Mouse (Mus musculus) hindbrain, embryonic 10.5 days (tissue): ENCODE results near the gene Xylt1. TPM values are rescaled to one million over a fixed set of nuclear protein-coding genes. Genes with fewer than 3 reads are reported as not detected.
A peak's percentile ranks its signal among the peaks of the same experiment; 100 is the strongest.

Experiments used
- DNase-seq: peaks from one replicate; pipeline ENCODE4 v3.0.0-alpha.2; 2017; ENCODE audit warnings: low spot score
- H3K27ac ChIP-seq: fragments of 300-500 bp; sonication (generic); 2 replicates; pipeline ENCODE4 v1.5.1; 2016; ENCODE audit warnings: mild to moderate bottlenecking, moderate library complexity
- H3K27me3 ChIP-seq: fragments of 300-500 bp; sonication (generic); 2 replicates; pipeline ENCODE4 v1.6.1; 2016; ENCODE audit warnings: mild to moderate bottlenecking; ENCODE audit not compliant: poor library complexity, insufficient read depth, severe bottlenecking
- H3K36me3 ChIP-seq: fragments of 300-500 bp; sonication (generic); 2 replicates; pipeline ENCODE4 v1.6.1; 2016; ENCODE audit warnings: mild to moderate bottlenecking, moderate library complexity
- H3K4me1 ChIP-seq: fragments of 300-500 bp; sonication (generic); replicated peaks from 2 replicates; pipeline ENCODE4 v1.6.1; 2016; ENCODE audit warnings: mild to moderate bottlenecking
- H3K4me3 ChIP-seq: fragments of 300-500 bp; sonication (generic); 2 replicates; pipeline ENCODE4 v1.5.1; 2016; ENCODE audit warnings: mild to moderate bottlenecking, moderate library complexity
- H3K9me3 ChIP-seq: fragments of 300-500 bp; sonication (generic); 2 replicates; pipeline ENCODE4 v1.6.1; 2016; ENCODE audit warnings: mild to moderate bottlenecking, moderate library complexity
- WGBS: fragments of 180-500 bp; shearing (Covaris S2); methylation state at CpG from one replicate; pipeline ENCODE4 v1.1.7; 2016; 5-methylcytosine and 5-hydroxymethylcytosine counted together
- polyA plus RNA-seq: library from polyadenylated mRNA; unstranded; fragments of >200 nt; fragmentation: Nextera tagmentation; extraction: Ambion mirVana; gene quantifications from 2 replicates; pipeline ENCODE4 v1.2.1, GENCODE M21; 2016

Xylt1 gene
- polyA plus RNA-seq, 1 experiment from 2014 or later: 1.4 TPM

DNA sequence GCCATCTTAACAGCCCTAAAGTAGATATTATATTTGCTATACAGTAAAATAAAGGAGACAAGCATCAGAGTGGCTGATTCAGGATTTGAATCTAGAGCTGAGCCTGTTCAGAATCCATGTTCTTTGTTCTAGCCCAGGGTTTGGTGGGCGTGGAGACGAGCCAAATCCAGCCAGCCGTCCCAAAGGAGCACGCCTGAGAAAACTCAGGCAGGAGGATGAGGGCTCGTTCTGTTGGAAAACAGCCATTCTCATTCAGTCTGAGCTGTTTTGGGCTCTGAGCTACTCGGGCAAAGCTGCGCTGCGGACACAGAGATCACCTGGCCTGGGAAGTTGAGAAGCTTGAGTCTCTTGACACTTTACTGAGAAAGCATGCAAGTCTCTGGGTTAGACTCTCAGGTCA, 115.0 kb downstream of the Xylt1 start:
- H3K27me3 ChIP-seq: no peaks in the 10 kb centered on the region
- WGBS: 83% methylated on average over 8 of the region's 8 CpGs
- no peaks in the 10 kb centered on the region for H3K9me3 ChIP-seq
- no peak overlapping the region for H3K27ac ChIP-seq
- H3K4me1 ChIP-seq: peaks cover 16% of the 10 kb centered on the region
- H3K4me3 ChIP-seq: no peak overlapping the region
- DNase-seq: no peak
- no peaks in the 10 kb centered on the region for H3K36me3 ChIP-seq

GRCm38 (mm10) chr7:117498173-117498572, 117.4 kb downstream of the Xylt1 start:
- no peak overlapping the region for H3K4me3 ChIP-seq
- no peak for DNase-seq
- peaks cover 3% of the 10 kb centered on the region; the same call in 1 of the 2 replicates for H3K9me3 ChIP-seq
- H3K27me3 ChIP-seq: no peaks in the 10 kb centered on the region
- no peak overlapping the region for H3K27ac ChIP-seq
- 75% methylated on average over 2 of the region's 2 CpGs for WGBS
- peaks cover 6% of the 10 kb centered on the region; the same call in 1 of the 2 replicates for H3K4me1 ChIP-seq
- no peaks in the 10 kb centered on the region for H3K36me3 ChIP-seq

DNA sequence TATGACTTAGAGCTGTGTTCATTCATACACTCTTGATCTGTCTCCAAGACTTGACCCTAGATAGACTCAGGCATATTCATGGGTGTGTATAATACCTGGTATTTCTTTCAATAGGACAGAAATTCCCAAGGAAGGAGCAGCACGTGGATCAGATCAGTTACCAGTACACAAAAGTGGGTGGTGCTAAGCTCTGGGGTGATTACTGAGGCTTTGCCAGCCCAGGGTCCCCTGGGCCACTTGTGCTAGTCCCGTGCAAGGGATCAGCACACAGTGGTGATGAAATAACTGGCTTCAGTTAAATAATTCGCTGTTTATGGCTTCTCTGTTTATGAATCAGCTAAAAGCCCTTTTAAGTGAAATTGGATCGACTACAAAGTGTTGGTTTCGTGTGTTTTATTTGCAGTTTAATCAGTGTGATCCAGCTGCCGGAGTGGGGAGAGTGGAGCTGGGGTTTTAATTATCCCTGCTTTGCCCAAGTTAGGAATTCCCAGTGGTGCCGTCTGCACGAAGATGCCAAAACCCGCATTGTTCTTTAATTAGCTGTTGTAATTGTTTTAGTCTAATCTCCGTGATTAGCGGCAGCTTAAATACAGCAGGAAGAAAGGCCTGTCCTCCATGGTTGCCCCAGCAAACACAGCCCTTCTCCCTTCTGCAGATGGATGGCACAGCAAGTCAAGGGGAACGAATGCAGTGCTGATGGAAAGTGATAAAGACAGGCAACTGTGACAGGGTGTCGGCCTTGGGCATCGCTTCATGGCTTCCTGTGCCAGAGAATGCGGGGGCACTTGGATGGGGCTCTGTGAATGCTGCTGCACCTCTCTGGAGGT, 120.8 kb downstream of the Xylt1 start:
- no peaks in the 10 kb centered on the region for H3K27me3 ChIP-seq
- no peaks in the 10 kb centered on the region for H3K36me3 ChIP-seq
- H3K4me1 ChIP-seq: no peaks in the 10 kb centered on the region
- H3K4me3 ChIP-seq: no peak overlapping the region
- no peak overlapping the region for H3K27ac ChIP-seq
- DNase-seq: no peak
- WGBS: 89% methylated on average over 15 of the region's 15 CpGs
- peaks cover 3% of the 10 kb centered on the region; the same call in 1 of the 2 replicates for H3K9me3 ChIP-seq

DNA sequence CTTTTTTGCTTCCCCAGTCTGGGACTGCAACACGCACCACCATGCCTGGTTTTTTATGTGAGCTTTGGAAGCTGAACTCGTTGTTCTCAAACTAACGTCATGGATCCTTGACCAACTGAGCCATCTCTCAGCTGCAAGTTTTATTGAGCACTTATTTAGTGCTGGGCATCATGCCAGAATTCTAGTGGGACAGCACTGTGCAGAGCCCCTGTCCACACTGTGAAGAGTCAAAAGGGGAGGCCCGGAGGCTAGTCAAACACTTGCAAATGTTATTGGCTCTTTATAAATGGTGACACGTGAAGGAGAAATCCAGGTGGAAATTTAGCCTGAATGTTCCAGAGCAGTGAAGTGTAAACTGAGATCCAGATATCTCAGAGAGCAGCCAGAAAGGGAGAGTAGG, 121.6 kb downstream of the Xylt1 start:
- Histone ChIP-seq H3K4me1 (no peaks in the 10 kb centered on the region), H3K27me3 (no peaks in the 10 kb centered on the region), H3K27ac (no peak overlapping the region), H3K9me3 (peaks cover 3% of the 10 kb centered on the region; the same call in 1 of the 2 replicates), H3K36me3 (no peaks in the 10 kb centered on the region), H3K4me3 (no peak overlapping the region)
- 93% methylated on average over 5 of the region's 5 CpGs for WGBS
- no peak for DNase-seq

DNA sequence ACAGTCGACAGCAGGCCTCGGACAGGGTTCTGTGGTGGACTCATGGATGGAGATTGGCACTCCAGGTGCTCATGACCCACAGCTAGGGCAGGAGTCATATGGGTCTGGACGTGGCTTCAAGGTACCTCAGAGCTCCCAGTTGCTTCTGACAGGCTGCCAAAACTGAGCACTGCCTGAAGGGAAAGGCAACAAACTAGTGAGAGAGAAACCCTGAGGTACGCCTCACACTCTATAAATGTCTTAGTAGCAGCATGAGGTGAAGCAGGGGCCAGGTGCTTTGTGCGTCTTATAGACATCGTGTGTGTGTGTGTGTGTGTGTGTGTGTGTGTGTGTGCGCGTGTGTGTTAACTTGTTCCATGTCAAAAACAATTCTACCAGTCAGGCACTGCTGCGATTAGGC, 122.9 kb downstream of the Xylt1 start:
- H3K27ac ChIP-seq: no peak overlapping the region
- peaks cover 3% of the 10 kb centered on the region; the same call in 1 of the 2 replicates for H3K9me3 ChIP-seq
- no peaks in the 10 kb centered on the region for H3K27me3 ChIP-seq
- H3K4me3 ChIP-seq: no peak overlapping the region
- no peak for DNase-seq
- 90% methylated on average over 9 of the region's 9 CpGs for WGBS
- H3K36me3 ChIP-seq: no peaks in the 10 kb centered on the region
- H3K4me1 ChIP-seq: peaks cover 9% of the 10 kb centered on the region

DNA sequence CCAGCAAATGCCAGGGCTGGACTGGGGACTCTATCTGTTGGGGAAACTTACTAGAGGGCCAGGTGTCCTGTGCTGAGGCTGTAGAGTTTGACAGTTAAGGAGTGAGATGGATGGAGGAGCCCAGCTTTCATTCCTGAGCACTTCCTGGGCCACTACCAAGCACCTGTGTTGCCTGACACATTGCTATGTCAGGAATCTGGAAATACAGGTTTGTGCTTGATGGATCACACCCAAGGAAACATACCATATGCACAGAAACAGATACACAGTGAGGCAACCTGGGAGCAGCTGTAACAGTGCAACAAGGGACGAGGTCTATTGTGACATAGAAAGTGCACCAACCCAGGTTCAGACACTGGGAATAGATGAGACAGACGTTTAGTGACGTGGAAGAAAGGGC, 125.0 kb downstream of the Xylt1 start:
- Histone ChIP-seq H3K27ac (no peak overlapping the region), H3K27me3 (no peaks in the 10 kb centered on the region), H3K4me3 (no peak overlapping the region), H3K9me3 (peaks cover 3% of the 10 kb centered on the region; the same call in 1 of the 2 replicates), H3K36me3 (no peaks in the 10 kb centered on the region), H3K4me1 (peaks cover 10% of the 10 kb centered on the region)
- DNase-seq: no peak
- 74% methylated on average over 3 of the region's 3 CpGs for WGBS

DNA sequence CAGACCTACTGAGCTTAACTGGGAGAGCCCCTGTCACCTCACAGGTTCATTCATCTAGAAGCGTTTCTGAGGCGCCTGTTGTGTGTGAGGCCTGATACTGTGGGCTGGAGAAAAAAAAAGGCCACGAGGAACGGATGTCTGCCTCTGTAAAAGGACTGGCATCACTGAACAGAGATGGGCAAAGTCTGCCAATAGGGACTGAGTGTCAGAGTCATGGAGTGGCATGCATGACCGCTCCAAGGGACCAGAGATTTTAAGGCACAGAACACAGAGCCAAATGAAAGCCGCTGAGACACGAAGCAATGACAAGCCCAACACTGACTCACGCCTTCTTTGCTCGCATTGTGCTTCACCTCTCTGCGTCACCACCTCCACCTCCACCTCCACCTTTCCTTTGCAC, 126.6 kb downstream of the Xylt1 start:
- Histone ChIP-seq H3K36me3 (no peaks in the 10 kb centered on the region), H3K4me3 (no peak overlapping the region), H3K27ac (no peak overlapping the region), H3K27me3 (no peaks in the 10 kb centered on the region), H3K9me3 (no peaks in the 10 kb centered on the region), H3K4me1 (peaks cover 12% of the 10 kb centered on the region)
- no peak for DNase-seq
- 92% methylated on average over 10 of the region's 10 CpGs for WGBS

- Histone ChIP-seq H3K36me3 (no peaks in the 10 kb centered on the region), H3K27me3 (no peaks in the 10 kb centered on the region), H3K4me1 (peaks cover 12% of the 10 kb centered on the region), H3K4me3 (no peak overlapping the region), H3K9me3 (no peaks in the 10 kb centered on the region), H3K27ac (0 out of 2 replicates have a peak overlapping the region, but pooled peaks have one; percentile 50)
- WGBS: 74% methylated on average over 8 of the region's 8 CpGs
- no peak for DNase-seq
Observed at GRCm38 (mm10) chr7:117508090-117508489, 127.3 kb downstream of the Xylt1 start.

DNA sequence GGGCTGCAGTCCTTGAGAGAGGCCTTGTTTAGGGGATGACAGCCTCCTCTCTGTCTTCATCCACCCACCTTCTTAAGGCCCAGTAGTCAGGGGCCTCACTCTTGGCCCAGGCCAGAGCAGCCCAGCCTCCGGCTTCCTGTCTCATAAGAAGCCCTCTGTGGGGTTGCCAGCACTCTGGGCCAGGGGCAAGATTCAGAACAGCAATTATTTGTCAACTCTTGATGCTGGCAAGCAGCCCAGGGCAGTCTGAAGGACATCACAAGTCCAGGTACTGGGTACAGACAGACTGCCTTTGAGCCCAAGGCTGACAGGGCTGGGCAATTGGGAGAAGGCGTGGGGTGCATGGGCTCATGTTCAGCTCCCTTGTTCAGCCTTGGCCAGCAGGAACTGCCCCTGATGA, 129.3 kb downstream of the Xylt1 start:
- Histone ChIP-seq H3K27ac (peak overlapping the region; percentile 29; the same call in 1 of the 2 replicates), H3K36me3 (no peaks in the 10 kb centered on the region)
- 84% methylated on average over 2 of the region's 2 CpGs for WGBS

GRCm38 (mm10) chr7:117512301-117512700, 131.5 kb downstream of the Xylt1 start:
- Histone ChIP-seq H3K36me3 (no peaks in the 10 kb centered on the region), H3K9me3 (no peaks in the 10 kb centered on the region), H3K4me1 (peaks cover 12% of the 10 kb centered on the region), H3K27ac (no peak overlapping the region), H3K27me3 (no peaks in the 10 kb centered on the region), H3K4me3 (no peak overlapping the region)
- DNase-seq: no peak
- 81% methylated on average over 2 of the region's 2 CpGs for WGBS

More for the DNA sequence above, 129.3 kb downstream of the Xylt1 start:
- Histone ChIP-seq H3K4me3 (no peak overlapping the region), H3K27me3 (no peaks in the 10 kb centered on the region), H3K4me1 (peaks cover 12% of the 10 kb centered on the region), H3K9me3 (no peaks in the 10 kb centered on the region)
- no peak for DNase-seq

GRCm38 (mm10) chr7:117515794-117516193, 135.0 kb downstream of the Xylt1 start:
- Histone ChIP-seq H3K27ac (no peak overlapping the region), H3K9me3 (no peaks in the 10 kb centered on the region), H3K4me1 (0 out of 2 replicates have a peak, but pooled peaks cover 2% of the 10 kb centered on the region), H3K27me3 (no peaks in the 10 kb centered on the region), H3K4me3 (no peak overlapping the region), H3K36me3 (no peaks in the 10 kb centered on the region)
- no peak for DNase-seq
- 65% methylated on average over 1 of the region's 1 CpGs for WGBS

- DNase-seq: no peak
- 78% methylated on average over 4 of the region's 4 CpGs for WGBS
- no peaks in the 10 kb centered on the region for H3K9me3 ChIP-seq
Observed at GRCm38 (mm10) chr7:117516896-117517295, 136.1 kb downstream of the Xylt1 start.

GRCm38 (mm10) chr7:117521369-117521768, 140.6 kb downstream of the Xylt1 start:
- DNase-seq: no peak
- H3K4me3 ChIP-seq: no peak overlapping the region
- H3K4me1 ChIP-seq: peaks cover 36% of the 10 kb centered on the region
- no peaks in the 10 kb centered on the region for H3K9me3 ChIP-seq
- H3K36me3 ChIP-seq: no peaks in the 10 kb centered on the region
- no peak overlapping the region for H3K27ac ChIP-seq
- no peaks in the 10 kb centered on the region for H3K27me3 ChIP-seq

More at GRCm38 (mm10) chr7:117516896-117517295, 136.1 kb downstream of the Xylt1 start:
- no peaks in the 10 kb centered on the region for H3K27me3 ChIP-seq
- no peak overlapping the region for H3K27ac ChIP-seq
- H3K4me3 ChIP-seq: no peak overlapping the region
- no peaks in the 10 kb centered on the region for H3K36me3 ChIP-seq
- H3K4me1 ChIP-seq: peaks cover 7% of the 10 kb centered on the region
